Mouse (Mus musculus) liver, embryonic 12.5 days (tissue): Measurements from ENCODE around the gene Prr14. TPM values are rescaled to one million over a fixed set of nuclear protein-coding genes. Genes with fewer than 3 reads are reported as not detected.
"Not testable (repeated sequence)": the region's sequence is repeated elsewhere in the genome, so short reads cannot be mapped to it uniquely, and the experiment has no call there.

Experiments
- ATAC-seq: fragments of 200-750 bp; cut with Nextera tagmentation; 2 replicates; pipeline ENCODE4 v1.8.0; 2017; ENCODE audit warnings: moderate number of reproducible peaks, mild to moderate bottlenecking, moderate library complexity
- H3K27ac ChIP-seq: fragments of 300-500 bp; sonication (generic); 2 replicates; pipeline ENCODE4 v1.5.1; 2016; ENCODE audit warnings: mild to moderate bottlenecking
- H3K27me3 ChIP-seq: fragments of 300-500 bp; sonication (generic); replicated peaks from 2 replicates; pipeline ENCODE4 v1.6.1; 2016; ENCODE audit warnings: mild to moderate bottlenecking, moderate library complexity
- H3K36me3 ChIP-seq: fragments of 300-500 bp; sonication (generic); 2 replicates; pipeline ENCODE4 v1.6.1; 2016; ENCODE audit warnings: mild to moderate bottlenecking, moderate library complexity
- H3K4me1 ChIP-seq: fragments of 300-500 bp; sonication (generic); 2 replicates; pipeline ENCODE4 v1.6.1; 2016
- H3K4me2 ChIP-seq: fragments of 300-500 bp; sonication (generic); 2 replicates; pipeline ENCODE4 v1.6.1; 2016; ENCODE audit warnings: mild to moderate bottlenecking, moderate library complexity
- H3K4me3 ChIP-seq: fragments of 300-500 bp; sonication (generic); 2 replicates; pipeline ENCODE4 v1.5.1; 2016; ENCODE audit warnings: mild to moderate bottlenecking, moderate library complexity
- H3K9ac ChIP-seq: fragments of 300-500 bp; sonication (generic); 2 replicates; pipeline ENCODE4 v1.6.1; 2016; ENCODE audit warnings: mild to moderate bottlenecking, moderate library complexity
- H3K9me3 ChIP-seq: fragments of 300-500 bp; sonication (generic); replicated peaks from 2 replicates; pipeline ENCODE4 v1.6.1; 2016; ENCODE audit warnings: mild to moderate bottlenecking, moderate library complexity
- WGBS: fragments of 180-500 bp; shearing (Covaris S2); methylation state at CpG from one replicate; pipeline ENCODE4 v1.1.7; 2016; ENCODE audit not compliant: insufficient replicate concordance; 5-methylcytosine and 5-hydroxymethylcytosine counted together
- polyA plus RNA-seq: library from polyadenylated mRNA; unstranded; fragments of >200 nt; fragmentation: Nextera tagmentation; extraction: Ambion mirVana; gene quantifications from 2 replicates; pipeline ENCODE4 v1.2.1, GENCODE M21; 2016

The Prr14 gene
- 29.6 and 31.0 TPM in 2 replicates for polyA plus RNA-seq

DNA sequence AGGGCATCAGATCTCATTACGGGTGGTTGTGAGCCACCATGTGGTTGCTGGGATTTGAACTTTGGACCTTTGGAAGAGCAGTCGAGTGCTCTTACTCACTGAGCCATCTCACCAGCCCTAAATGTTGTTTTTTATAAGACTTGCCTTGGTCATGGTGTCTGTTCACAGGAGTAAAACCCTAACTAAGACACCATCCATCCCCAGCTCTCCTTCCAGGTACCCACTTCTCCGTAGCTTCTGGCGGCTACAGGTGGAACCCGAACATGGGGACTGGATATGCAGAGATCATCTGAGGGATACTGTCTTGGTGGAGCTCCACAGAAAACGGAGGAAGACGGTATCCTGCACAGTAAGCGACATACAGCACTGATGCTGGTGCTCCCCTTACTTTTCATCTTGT, at the start of gene Prr14:
Gene Prr14, plus strand, starts transcription at position 301 of the 400 bp plus-strand sequence.
- not testable (repeated sequence) for H3K27me3 ChIP-seq, H3K27ac ChIP-seq, ATAC-seq, H3K9ac ChIP-seq
- peak within 1 kb of the TSS; percentile 7; the same call in 1 of the 2 replicates for H3K4me3 ChIP-seq
- H3K36me3 ChIP-seq = peaks cover 74% of the 10 kb centered on the region
- 90% methylated on average over 8 of the region's 8 CpGs for WGBS
- peaks cover 13% of the 10 kb centered on the region; the same call in 1 of the 2 replicates for H3K4me1 ChIP-seq
- H3K4me2 ChIP-seq = peak within 1 kb of the TSS; percentile 27; the same call in 1 of the 2 replicates
- peaks cover 12% of the 10 kb centered on the region for H3K9me3 ChIP-seq

DNA sequence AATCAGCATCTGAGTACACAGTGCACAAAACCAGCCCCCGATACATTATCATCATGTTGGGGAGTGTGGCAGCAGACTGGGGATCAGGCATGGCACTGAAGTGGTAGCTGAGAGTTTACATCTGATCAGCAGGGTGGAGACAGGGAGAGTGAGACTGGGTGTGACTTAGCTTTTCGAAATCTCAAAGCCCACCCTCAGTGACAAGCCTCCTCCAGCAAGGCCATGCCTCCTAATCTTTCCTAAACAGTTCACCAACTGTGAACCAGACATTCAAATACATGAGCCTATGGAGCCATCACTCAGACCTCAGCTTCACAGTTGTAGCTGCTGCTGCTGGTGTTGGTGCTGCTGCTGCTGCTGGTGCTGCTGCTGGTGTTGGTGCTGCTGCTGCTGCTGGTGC, 48.0 kb upstream of the Prr14 start:
- Histone ChIP-seq H3K9me3 (no peaks in the 10 kb centered on the region), H3K27me3 (no peaks in the 10 kb centered on the region), H3K4me2 (no peak overlapping the region), H3K4me3 (no peak overlapping the region), H3K36me3 (no peaks in the 10 kb centered on the region), H3K9ac (no peak overlapping the region), H3K4me1 (peaks cover 10% of the 10 kb centered on the region), H3K27ac (no peak overlapping the region)
- WGBS = 52% methylated on average over 2 of the region's 2 CpGs
- 0 out of 2 replicates have a peak, but pooled peaks have one; percentile 27 for ATAC-seq

DNA sequence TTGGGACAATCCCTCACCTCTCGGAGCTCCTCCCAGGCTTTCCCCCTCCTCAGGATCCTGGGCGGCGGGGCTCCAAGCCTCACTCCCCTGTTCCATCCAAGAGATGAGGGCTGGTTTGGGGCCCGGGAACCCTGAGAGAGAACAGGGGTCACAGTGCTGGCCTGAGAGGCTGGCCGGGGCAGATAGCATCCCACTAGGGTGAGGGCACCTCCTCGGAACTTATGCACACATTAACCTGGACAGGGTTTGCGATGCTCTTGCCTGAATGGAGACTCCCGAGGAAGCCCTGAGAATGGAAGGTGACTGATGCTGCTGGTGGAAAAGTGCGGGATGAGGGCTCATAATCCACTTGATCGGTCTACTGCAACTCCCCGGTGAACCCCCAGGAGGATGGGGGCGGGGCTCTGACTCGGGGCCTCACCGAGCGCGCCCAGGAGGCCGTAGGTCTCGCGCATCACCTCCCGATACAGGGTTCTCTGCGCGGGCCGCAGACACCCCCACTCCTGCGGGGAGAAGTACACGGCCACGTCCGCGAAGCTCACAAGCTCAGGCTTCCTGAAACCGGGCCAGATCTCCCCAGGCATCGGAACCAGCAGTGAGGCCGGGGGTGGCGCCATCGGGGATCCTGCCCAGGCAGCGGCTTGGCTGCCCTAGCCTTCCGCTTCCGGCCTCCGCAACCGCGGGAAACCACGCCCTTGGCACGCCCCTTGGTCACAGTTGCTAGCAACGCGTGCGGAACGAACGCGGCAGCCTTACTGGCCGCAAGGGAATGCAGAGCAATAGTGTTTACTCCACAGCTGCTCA, 37.8 kb upstream of the Prr14 start, which contains the start of gene Zfp688:
Gene Zfp688, minus strand, starts transcription at position 681 of the 804 bp plus-strand sequence.
- Histone ChIP-seq H3K4me1 (peaks cover 22% of the 10 kb centered on the region), H3K9ac (peak within 1 kb of the TSS; percentile 86), H3K36me3 (peaks cover 14% of the 10 kb centered on the region), H3K27me3 (peaks cover 25% of the 10 kb centered on the region), H3K27ac (peak within 1 kb of the TSS; percentile 73), H3K4me2 (peak within 1 kb of the TSS; percentile 92), H3K9me3 (no peaks in the 10 kb centered on the region), H3K4me3 (peak within 1 kb of the TSS; percentile 88)
- ATAC-seq = peak; percentile 94
- 1% methylated on average over 48 of the region's 48 CpGs for WGBS

DNA sequence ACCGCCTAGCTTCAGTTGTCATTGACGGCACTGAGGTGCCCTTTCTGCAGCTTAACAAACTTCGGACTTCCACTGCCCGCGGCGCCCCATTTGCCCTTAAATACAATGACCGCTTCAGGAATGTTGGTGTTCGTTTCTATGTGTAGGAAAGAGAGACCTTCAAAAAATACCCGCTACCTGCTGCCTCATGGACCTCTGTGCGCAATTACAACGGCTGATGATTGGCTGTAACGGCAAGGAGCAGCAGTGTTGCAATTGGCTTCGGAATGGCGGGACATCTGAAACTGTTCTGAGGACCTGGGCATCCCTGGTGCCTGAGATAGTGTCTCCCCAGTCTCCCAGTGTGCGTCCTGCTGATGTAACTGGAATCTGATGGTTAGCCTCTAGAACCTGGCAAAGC, 37.2 kb upstream of the Prr14 start:
- Histone ChIP-seq H3K4me3 (peak overlapping the region; percentile 88), H3K4me2 (peak overlapping the region; percentile 92), H3K4me1 (peaks cover 22% of the 10 kb centered on the region), H3K9ac (peak overlapping the region; percentile 86), H3K27me3 (peaks cover 25% of the 10 kb centered on the region), H3K27ac (no peak overlapping the region), H3K9me3 (no peaks in the 10 kb centered on the region), H3K36me3 (peaks cover 14% of the 10 kb centered on the region)
- WGBS = 1% methylated on average over 15 of the region's 15 CpGs
- peak; percentile 64 for ATAC-seq

DNA sequence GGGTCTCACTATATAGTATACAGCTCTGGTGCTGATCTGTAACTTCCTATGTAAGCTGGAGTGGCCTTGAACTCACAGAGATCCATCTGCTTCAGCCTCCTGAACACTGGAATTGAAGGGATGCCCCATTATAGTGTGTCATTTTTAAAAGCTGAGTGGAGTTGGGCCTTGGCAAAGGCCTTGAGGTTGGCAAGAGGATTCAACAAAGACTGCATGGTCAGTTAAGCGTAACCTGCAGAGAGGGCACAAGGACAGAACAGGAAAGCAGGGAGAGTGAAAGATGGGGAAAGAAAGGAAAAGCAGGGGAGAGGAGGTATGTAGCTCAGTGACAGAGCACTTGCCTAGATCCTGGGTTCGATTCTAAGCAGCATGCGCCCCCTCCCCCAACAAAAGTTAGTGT, 34.1 kb upstream of the Prr14 start:
- no peak for ATAC-seq
- no peaks in the 10 kb centered on the region for H3K9me3 ChIP-seq
- no peak overlapping the region for H3K4me2 ChIP-seq
- H3K36me3 ChIP-seq = no peaks in the 10 kb centered on the region
- H3K27me3 ChIP-seq = peaks cover 25% of the 10 kb centered on the region
- H3K4me1 ChIP-seq = peaks cover 22% of the 10 kb centered on the region
- no peak overlapping the region for H3K9ac ChIP-seq
- H3K27ac ChIP-seq = no peak overlapping the region
- H3K4me3 ChIP-seq = no peak overlapping the region
- 72% methylated on average over 3 of the region's 3 CpGs for WGBS

DNA sequence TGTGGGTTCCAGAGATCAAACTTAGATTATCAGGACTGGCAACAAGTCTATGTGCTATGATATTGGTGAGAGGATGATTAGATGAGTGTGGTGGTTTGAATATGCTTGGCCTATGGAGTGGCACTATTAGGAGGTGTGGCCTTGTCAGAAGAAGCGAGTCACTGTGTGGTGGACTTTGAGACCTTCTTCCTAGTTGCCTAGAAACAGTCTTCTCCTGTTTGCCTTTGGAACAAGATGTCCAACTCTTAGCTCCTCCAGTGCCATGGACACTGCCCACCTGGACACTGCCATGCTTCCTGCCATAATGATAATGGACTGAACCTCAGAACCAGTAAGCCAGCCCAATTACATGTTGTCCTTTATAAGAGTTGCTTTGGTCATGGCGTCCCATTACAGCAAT, 33.5 kb upstream of the Prr14 start:
- Histone ChIP-seq H3K27me3 (peaks cover 25% of the 10 kb centered on the region), H3K9ac (no peak overlapping the region), H3K36me3 (no peaks in the 10 kb centered on the region), H3K4me3 (no peak overlapping the region), H3K9me3 (no peaks in the 10 kb centered on the region), H3K27ac (no peak overlapping the region), H3K4me1 (peaks cover 15% of the 10 kb centered on the region), H3K4me2 (no peak overlapping the region)
- no peak for ATAC-seq
- WGBS = 64% methylated on average over 2 of the region's 2 CpGs

DNA sequence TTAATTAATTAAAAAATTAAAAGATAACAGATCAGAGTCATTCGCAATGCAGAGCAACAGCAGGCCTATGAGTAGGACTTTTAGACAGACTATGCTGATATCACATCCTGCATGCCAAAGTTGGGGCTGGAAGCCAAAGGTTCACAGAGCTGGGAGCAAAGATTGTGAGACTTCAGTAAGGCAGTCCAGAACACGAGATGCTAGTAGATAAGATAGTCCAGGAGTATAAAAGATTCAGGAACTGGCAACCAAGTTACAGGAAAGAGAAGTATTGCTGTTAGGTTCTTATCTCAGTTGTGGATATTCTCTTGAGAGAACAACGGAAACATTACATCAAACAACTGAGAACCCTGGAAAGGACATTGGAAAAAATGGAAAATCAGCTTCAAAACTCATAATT, 33.1 kb upstream of the Prr14 start:
- H3K9ac ChIP-seq = no peak overlapping the region
- WGBS = 44% methylated on average over 3 of the region's 3 CpGs
- no peak overlapping the region for H3K4me2 ChIP-seq
- H3K4me1 ChIP-seq = peaks cover 11% of the 10 kb centered on the region
- H3K27me3 ChIP-seq = peaks cover 25% of the 10 kb centered on the region
- ATAC-seq = no peak
- H3K4me3 ChIP-seq = no peak overlapping the region
- no peaks in the 10 kb centered on the region for H3K36me3 ChIP-seq
- H3K27ac ChIP-seq = no peak overlapping the region
- H3K9me3 ChIP-seq = no peaks in the 10 kb centered on the region

DNA sequence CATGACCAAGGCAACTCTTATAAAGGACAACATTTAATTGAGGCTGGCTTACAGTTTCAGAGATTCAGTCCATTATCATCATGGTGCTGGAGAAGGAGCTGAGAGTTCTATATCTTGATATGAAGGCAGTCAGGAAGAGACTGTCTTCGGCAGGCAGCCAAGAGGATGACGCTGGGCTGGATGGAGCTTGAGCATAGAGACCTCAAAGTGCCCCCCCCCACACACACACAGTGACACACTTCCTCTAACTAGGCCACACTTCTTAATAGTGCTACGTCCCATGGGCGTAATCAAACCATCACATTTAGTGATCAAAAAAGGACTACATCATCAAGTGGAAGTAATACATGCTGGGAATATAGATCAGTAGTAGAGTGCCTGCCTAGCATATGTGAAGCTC, 24.2 kb upstream of the Prr14 start:
- Histone ChIP-seq H3K27ac (no peak overlapping the region), H3K4me3 (no peak overlapping the region), H3K4me1 (no peaks in the 10 kb centered on the region), H3K9me3 (peaks cover 12% of the 10 kb centered on the region), H3K9ac (no peak overlapping the region), H3K27me3 (peaks cover 15% of the 10 kb centered on the region; the same call in 1 of the 2 replicates), H3K4me2 (no peak overlapping the region), H3K36me3 (no peaks in the 10 kb centered on the region)
- WGBS = 60% methylated on average over 4 of the region's 4 CpGs
- no peak for ATAC-seq

DNA sequence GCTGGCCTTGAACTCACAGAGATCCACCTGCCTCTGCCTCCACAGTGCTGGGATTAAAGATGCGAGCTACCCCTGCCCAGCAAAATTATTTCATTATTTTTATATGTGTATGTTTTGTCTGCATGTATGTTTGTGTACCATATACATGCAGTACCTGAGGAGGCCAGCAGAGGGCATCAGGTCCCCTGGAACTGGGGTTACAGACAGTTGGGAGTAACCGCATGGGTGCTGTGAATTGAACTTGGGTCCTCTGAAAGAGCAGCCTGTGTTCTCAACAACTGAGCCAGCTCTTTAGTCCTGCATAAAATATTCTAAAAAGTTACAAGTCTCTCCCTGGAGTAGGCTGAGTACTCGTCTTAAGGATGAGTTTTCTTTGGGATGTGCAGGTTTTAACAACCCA, 21.7 kb upstream of the Prr14 start:
- no peak overlapping the region for H3K4me2 ChIP-seq

DNA sequence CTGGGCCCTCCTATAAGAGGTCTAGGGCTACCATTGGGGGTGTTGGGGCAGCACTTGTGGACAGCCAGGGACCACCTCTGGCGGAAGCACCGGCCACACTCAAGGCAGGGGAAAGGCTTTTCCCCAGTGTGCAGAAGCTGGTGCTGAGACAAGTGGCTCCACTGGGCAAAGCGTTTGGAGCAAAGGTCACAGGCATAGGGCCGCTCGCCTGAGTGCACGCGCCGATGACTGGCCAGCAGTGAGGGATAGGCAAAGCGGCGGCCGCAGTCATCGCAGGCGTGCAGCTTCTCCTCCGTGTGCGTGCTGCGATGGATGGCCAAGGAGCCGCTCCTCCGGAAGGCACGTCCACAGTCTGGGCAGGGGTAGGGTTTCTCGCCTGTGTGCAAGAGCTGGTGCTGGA, 15.4 kb upstream of the Prr14 start:
- H3K27ac ChIP-seq = no peak overlapping the region
- H3K4me3 ChIP-seq = no peak overlapping the region
- 88% methylated on average over 20 of the region's 20 CpGs for WGBS
- peaks cover 43% of the 10 kb centered on the region for H3K36me3 ChIP-seq
- H3K4me2 ChIP-seq = no peak overlapping the region
- no peaks in the 10 kb centered on the region for H3K27me3 ChIP-seq
- H3K9me3 ChIP-seq = no peaks in the 10 kb centered on the region
- no peak for ATAC-seq
- peaks cover 13% of the 10 kb centered on the region for H3K4me1 ChIP-seq
- no peak overlapping the region for H3K9ac ChIP-seq

More for the DNA sequence above, 21.7 kb upstream of the Prr14 start:
- no peaks in the 10 kb centered on the region for H3K4me1 ChIP-seq
- H3K9ac ChIP-seq = no peak overlapping the region
- H3K4me3 ChIP-seq = no peak overlapping the region
- no peak for ATAC-seq
- peaks cover 12% of the 10 kb centered on the region for H3K9me3 ChIP-seq
- 74% methylated on average over 3 of the region's 3 CpGs for WGBS
- peaks cover 3% of the 10 kb centered on the region; the same call in 1 of the 2 replicates for H3K36me3 ChIP-seq
- H3K27ac ChIP-seq = no peak overlapping the region
- peaks cover 10% of the 10 kb centered on the region; the same call in 1 of the 2 replicates for H3K27me3 ChIP-seq

DNA sequence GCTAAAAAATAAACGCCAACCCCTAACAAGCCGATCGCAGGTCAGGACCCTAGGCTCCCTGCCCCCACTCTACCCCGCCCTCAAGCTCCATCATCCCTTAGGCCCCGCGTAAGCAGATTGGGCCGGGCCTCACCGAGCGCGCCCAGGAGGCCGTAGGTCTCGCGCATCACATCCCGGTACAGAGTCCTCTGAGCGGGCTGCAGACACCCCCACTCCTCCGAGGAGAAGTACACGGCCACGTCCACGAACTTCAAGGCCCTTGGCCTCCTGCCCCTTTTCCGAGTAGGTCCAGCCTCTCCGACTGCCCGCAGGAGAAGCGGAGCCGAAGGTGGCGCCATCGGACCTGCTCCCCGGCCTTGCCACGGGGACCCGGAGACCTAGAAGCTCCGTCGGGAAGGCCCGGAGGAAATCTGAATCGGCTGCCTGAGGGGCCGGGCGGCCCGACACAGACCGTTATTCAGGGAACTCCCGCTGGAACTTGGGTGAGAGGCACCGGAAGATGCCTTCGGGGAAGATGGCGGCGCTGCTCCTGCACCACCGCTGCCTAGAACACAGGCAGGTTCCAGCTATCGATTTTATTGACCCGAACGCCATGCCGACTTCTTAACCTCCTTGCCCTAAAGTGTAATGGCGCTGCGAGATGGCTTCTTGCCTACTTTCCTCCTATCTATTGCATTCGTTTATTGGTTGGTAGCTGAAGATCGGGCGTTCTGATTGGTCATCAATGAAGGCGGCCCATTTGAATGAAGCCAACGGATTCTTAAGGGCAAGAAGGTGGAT, 10.7 kb upstream of the Prr14 start, which contains the start of gene Zfp689:
Gene Zfp689, minus strand, starts transcription at position 638 of the 780 bp plus-strand sequence.
- Histone ChIP-seq H3K4me2 (peak within 1 kb of the TSS; percentile 83), H3K9ac (peak within 1 kb of the TSS; percentile 93), H3K9me3 (no peaks in the 10 kb centered on the region), H3K4me3 (peak within 1 kb of the TSS; percentile 96), H3K36me3 (peaks cover 60% of the 10 kb centered on the region), H3K27me3 (no peaks in the 10 kb centered on the region), H3K27ac (peak within 1 kb of the TSS; percentile 95), H3K4me1 (peaks cover 50% of the 10 kb centered on the region)
- WGBS = under 1% methylated on average over 54 of the region's 54 CpGs
- ATAC-seq = peak; percentile 89

DNA sequence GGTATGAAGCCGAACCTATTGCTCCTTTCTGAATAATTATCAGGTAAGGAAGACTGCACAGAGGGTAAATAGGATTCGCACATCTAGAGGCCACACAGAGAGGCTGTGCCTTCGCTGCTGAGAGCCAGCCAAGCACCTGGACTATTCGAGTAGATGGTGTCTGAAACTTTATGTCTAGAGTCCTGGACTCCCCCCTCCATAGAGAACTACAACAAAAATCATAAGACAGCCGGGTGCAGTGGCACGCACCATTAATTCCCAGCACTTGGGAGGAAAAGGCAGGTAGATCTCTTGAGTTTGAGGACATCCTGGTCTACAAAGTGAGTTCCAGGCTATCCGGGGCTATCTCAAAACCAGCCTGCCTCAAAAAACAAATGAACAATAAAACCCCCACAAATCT, 9.4 kb upstream of the Prr14 start:
- Histone ChIP-seq H3K27ac (peak overlapping the region; percentile 75), H3K9me3 (no peaks in the 10 kb centered on the region), H3K36me3 (peaks cover 57% of the 10 kb centered on the region), H3K27me3 (no peaks in the 10 kb centered on the region), H3K4me2 (peak overlapping the region; percentile 83), H3K9ac (peak overlapping the region; percentile 93), H3K4me1 (peaks cover 47% of the 10 kb centered on the region), H3K4me3 (peak overlapping the region; percentile 96)
- ATAC-seq = no peak
- 74% methylated on average over 7 of the region's 7 CpGs for WGBS
